Mouse (Mus musculus) liver, postnatal 0 days (tissue): ENCODE measurements at regions not wholly inside any gene's neighbourhood (a gene's known extent, or its start where the extent isn't known, plus 50 kb on each side); places are given as distances from the start of the nearest gene placed in this dataset.

Experiments
- CTCF ChIP-seq: sonication (generic); IDR thresholded peaks from 2 replicates; pipeline ENCODE4 v1.5.1; 2016; ENCODE audit warnings: antibody characterized with exemption, low read depth
- EP300 ChIP-seq: IDR thresholded peaks from 2 replicates; pipeline ENCODE4 v1.6.1; 2016; ENCODE audit warnings: antibody characterized with exemption, low read depth, mild to moderate bottlenecking

DNA sequence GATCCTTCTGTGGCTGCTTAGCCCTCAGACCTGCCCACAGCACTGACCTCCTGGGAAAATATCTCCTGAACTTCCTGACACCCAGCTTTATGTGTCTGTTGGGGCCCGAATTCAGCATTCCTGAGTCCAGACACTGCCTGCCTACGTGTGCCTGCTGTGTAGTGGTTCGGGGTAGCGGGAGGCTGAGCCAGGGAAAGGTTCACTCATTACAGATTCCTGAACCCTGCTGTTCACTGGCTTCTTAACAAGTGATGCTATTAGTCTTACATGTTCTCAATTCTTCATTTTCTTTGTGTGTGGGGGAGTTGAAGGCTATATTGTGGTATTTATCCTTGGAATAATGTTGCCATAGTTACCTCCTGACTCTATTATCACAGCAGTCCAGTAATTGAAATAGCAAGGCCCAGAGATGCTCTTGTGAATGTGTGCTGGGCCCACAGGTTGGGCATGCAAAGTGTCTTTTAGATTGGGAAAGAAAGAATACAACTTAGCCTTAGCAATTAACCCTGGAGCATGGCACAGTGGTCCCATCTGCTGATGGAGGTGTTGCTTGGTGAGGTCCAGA, 216.7 kb upstream of the Rbfox1 start:
- TF ChIP-seq CTCF (no peak), EP300 (no peak)
